Mouse (Mus musculus) gastrocnemius, postnatal 10 days (tissue): ENCODE data around the gene Eif4a3. TPM values are rescaled to one million over a fixed set of nuclear protein-coding genes. Genes with fewer than 3 reads are reported as not detected.
"Not testable (repeated sequence)": the region's sequence is repeated elsewhere in the genome, so short reads cannot be mapped to it uniquely, and the experiment has no call there.

ENCODE experiments used
- DNase-seq: peaks from one replicate; pipeline ENCODE4 v3.0.0; 2021; ENCODE audit warnings: mixed read lengths
- total RNA-seq, 2 experiments: library from RNA; stranded (reverse); gene quantifications; 2 replicates each; pipeline ENCODE4 v1.2.3; 2021

Gene Eif4a3
- total RNA-seq, 2 experiments from 2014 or later = 74.3 to 75.4 TPM

- DNase-seq = no peak
Measured at GRCm38 (mm10) chr11:119298917-119299316, 972 bp downstream of the Eif4a3 start.

GRCm38 (mm10) chr11:119297996-119298395, 1.9 kb downstream of the Eif4a3 start:
- DNase-seq = no peak

- not testable (repeated sequence) for DNase-seq
Measured at GRCm38 (mm10) chr11:119292861-119293260, 7.0 kb downstream of the Eif4a3 start.

GRCm38 (mm10) chr11:119287207-119287992, 12.5 kb downstream of the Eif4a3 start:
- no peak for DNase-seq

GRCm38 (mm10) chr11:119285791-119286527, 13.9 kb downstream of the Eif4a3 start:
- peak; percentile 44 for DNase-seq

- DNase-seq = no peak
Measured at GRCm38 (mm10) chr11:119281030-119281429, 18.9 kb downstream of the Eif4a3 start.

- DNase-seq = no peak
Measured at GRCm38 (mm10) chr11:119273186-119273930, 26.5 kb downstream of the Eif4a3 start.

GRCm38 (mm10) chr11:119272492-119272891, 27.4 kb downstream of the Eif4a3 start:
- DNase-seq = not testable (repeated sequence)

- no peak for DNase-seq
Measured at GRCm38 (mm10) chr11:119268557-119269195, 31.2 kb downstream of the Eif4a3 start.

- DNase-seq = peak; percentile 97
Measured at GRCm38 (mm10) chr11:119267768-119268556, 31.9 kb downstream of the Eif4a3 start, which contains the start of gene Gaa. TSS of gene Gaa (plus strand) at chr11:119267887.

- DNase-seq = no peak
Measured at GRCm38 (mm10) chr11:119267241-119267674, 32.6 kb downstream of the Eif4a3 start.

- no peak for DNase-seq
Measured at GRCm38 (mm10) chr11:119265811-119266210, 34.1 kb downstream of the Eif4a3 start.

- no peak for DNase-seq
Measured at GRCm38 (mm10) chr11:119264413-119264812, 35.5 kb downstream of the Eif4a3 start.

- DNase-seq = no peak
Measured at GRCm38 (mm10) chr11:119259977-119260376, 39.9 kb downstream of the Eif4a3 start.

GRCm38 (mm10) chr11:119258572-119259322, 41.1 kb downstream of the Eif4a3 start:
- peak; percentile 59 for DNase-seq

GRCm38 (mm10) chr11:119258216-119258571, 41.7 kb downstream of the Eif4a3 start:
- no peak for DNase-seq

- DNase-seq = not testable (repeated sequence)
Measured at GRCm38 (mm10) chr11:119256557-119256956, 43.3 kb downstream of the Eif4a3 start.

- peak; percentile 36 for DNase-seq
Measured at GRCm38 (mm10) chr11:119252854-119253541, 46.9 kb downstream of the Eif4a3 start.

GRCm38 (mm10) chr11:119250998-119251397, 48.9 kb downstream of the Eif4a3 start:
- no peak for DNase-seq

- DNase-seq = peak; percentile 67
Measured at GRCm38 (mm10) chr11:119249011-119249410, 50.9 kb downstream of the Eif4a3 start.
